Mouse (Mus musculus) neural tube, embryonic 14.5 days (tissue): ENCODE results near the gene Thbs3. TPM values are rescaled to one million over a fixed set of nuclear protein-coding genes. Genes with fewer than 3 reads are reported as not detected.

ENCODE experiments used
- ATAC-seq: fragments of 200-750 bp; cut with Nextera tagmentation; 2 replicates; pipeline ENCODE4 v1.8.0; 2017; ENCODE audit warnings: low read depth, mild to moderate bottlenecking, moderate TSS enrichment, moderate library complexity
- H3K27ac ChIP-seq: fragments of 300-500 bp; sonication (generic); 2 replicates; pipeline ENCODE4 v1.5.1; 2014; ENCODE audit warnings: low read depth, mild to moderate bottlenecking, control low read depth, low read length, moderate library complexity, mixed read lengths
- H3K27me3 ChIP-seq: fragments of 300-500 bp; sonication (generic); 2 replicates; pipeline ENCODE4 v1.6.1; 2014; ENCODE audit warnings: low read length; ENCODE audit not compliant: control insufficient read depth, insufficient read depth
- H3K36me3 ChIP-seq: fragments of 300-500 bp; sonication (generic); 2 replicates; pipeline ENCODE4 v1.6.1; 2014; ENCODE audit warnings: low read length, mixed read lengths; ENCODE audit not compliant: control insufficient read depth, insufficient read depth
- H3K4me1 ChIP-seq: fragments of 300-500 bp; sonication (generic); 2 replicates; pipeline ENCODE4 v1.6.1; 2014; ENCODE audit warnings: low read length; ENCODE audit not compliant: control insufficient read depth, insufficient read depth
- H3K4me2 ChIP-seq: fragments of 300-500 bp; sonication (generic); 2 replicates; pipeline ENCODE4 v1.6.1; 2014; ENCODE audit warnings: mild to moderate bottlenecking, low read depth, low read length, control low read depth
- H3K4me3 ChIP-seq: fragments of 300-500 bp; sonication (generic); 2 replicates; pipeline ENCODE4 v1.5.1; 2014; ENCODE audit warnings: low read depth, low read length, control low read depth, mixed read lengths
- H3K9ac ChIP-seq: fragments of 300-500 bp; sonication (generic); replicated peaks from 2 replicates; pipeline ENCODE4 v1.6.1; 2014; ENCODE audit warnings: low read depth, mild to moderate bottlenecking, control low read depth, low read length, mixed read lengths
- H3K9me3 ChIP-seq: fragments of 300-500 bp; sonication (generic); 2 replicates; pipeline ENCODE4 v1.6.1; 2016; ENCODE audit warnings: low read length; ENCODE audit not compliant: control insufficient read depth
- WGBS: fragments of 180-500 bp; shearing (Covaris S2); extraction: QIAGEN DNeasy Blood & Tissue Kit; methylation state at CpG from one replicate; pipeline ENCODE4 v1.1.7; 2014; 5-methylcytosine and 5-hydroxymethylcytosine counted together
- polyA plus RNA-seq: library from polyadenylated mRNA; unstranded; fragments of >200 nt; fragmentation: Nextera tagmentation; extraction: Ambion mirVana; gene quantifications from 2 replicates; pipeline ENCODE4 v1.2.1, GENCODE M21; 2014

Thbs3 gene
- polyA plus RNA-seq, 1 experiment from 2014 or later, result 36.6 TPM

DNA sequence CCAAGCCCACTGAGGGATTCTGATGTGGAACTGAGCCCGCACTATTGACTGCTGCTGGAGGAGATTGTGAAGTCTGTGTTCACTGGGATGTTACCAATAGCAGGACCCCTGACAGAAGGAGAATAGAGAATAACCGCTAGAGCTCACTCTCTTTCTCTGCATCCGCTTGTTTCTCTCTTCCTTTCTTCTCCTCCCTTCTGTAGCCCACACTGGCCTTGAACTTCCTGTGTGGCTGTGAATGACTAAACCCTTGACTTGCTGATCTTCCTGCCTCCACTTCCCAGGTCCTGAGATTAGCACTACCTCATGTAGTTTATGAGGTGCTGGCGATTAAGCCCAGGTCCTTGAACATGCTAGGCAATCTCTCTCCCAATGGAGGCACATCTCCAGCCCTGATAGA, 32.5 kb downstream of the Thbs3 start:
- Histone ChIP-seq H3K4me3 (peak overlapping the region; percentile 42; the same call in 1 of the 2 replicates), H3K27ac (no peak overlapping the region), H3K9me3 (no peaks in the 10 kb centered on the region), H3K4me2 (peak overlapping the region; percentile 93), H3K27me3 (no peaks in the 10 kb centered on the region), H3K36me3 (peaks cover 4% of the 10 kb centered on the region; the same call in 1 of the 2 replicates), H3K4me1 (peaks cover 31% of the 10 kb centered on the region), H3K9ac (no peak overlapping the region)
- WGBS, result 88% methylated on average over 4 of the region's 4 CpGs
- ATAC-seq, result no peak

DNA sequence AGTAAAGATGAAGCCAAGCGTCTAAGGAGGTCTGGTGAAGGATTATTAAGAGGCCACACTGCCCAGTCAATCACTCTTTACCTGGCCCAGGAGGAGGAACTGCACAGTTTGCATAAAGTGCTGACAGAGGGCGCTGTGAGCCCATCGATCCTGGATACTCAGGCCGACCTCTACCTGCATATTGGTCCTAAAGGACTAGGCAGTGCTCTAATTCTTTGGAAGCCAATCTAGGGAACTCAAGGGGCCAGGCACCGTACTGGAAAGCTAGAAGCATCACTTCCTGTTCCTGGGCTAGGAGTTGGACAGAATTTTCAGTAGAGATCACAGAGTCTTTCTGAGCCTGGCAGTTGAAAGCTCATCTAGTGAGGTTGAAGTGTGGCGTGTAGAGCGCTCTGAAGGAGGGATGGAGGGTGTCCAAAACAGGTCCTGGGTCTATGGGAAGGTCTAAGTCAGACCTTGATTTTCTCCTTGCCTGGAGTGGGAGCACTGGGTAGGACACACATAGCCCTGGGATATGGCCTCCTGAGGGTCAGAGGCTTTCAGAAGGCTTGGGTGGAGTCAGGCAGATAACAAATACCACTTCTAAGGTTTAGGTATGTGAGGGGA, 35.6 kb downstream of the Thbs3 start:
- Histone ChIP-seq H3K4me1 (peaks cover 15% of the 10 kb centered on the region; the same call in 1 of the 2 replicates), H3K4me2 (no peak overlapping the region), H3K9me3 (no peaks in the 10 kb centered on the region), H3K27me3 (no peaks in the 10 kb centered on the region), H3K4me3 (no peak overlapping the region), H3K27ac (no peak overlapping the region), H3K9ac (no peak overlapping the region), H3K36me3 (no peaks in the 10 kb centered on the region)
- no peak for ATAC-seq
- 25% methylated on average over 7 of the region's 7 CpGs for WGBS

DNA sequence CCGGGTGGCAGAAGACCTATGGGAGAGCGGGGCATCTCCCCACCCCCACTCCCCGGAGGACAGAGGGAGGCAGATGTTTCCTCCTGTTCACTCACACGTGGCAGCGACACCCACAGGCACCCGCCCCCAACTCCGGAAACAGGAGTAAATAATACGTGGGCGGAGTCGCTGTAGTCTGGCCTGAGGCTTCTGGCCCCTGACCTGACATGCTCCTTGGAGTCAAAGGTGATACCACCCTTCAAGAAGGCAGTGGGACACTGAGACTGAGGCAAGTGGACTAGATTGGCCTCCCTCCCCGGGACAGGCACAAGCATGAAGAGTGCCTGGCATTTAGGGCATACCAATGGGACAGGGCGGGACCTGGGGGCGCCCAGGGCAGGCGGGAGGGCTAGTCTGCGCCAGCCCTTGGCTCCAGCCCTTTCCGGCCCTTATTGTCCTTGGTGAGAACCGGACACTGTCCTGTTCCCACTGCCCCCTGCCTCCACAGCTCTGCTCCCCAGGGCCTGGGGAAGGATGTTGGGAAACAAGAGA, 36.5 kb downstream of the Thbs3 start:
- peak; percentile 5; the same call in 1 of the 2 replicates for ATAC-seq
- Histone ChIP-seq H3K4me2 (peak overlapping the region; percentile 33; the same call in 1 of the 2 replicates), H3K27me3 (no peaks in the 10 kb centered on the region), H3K4me1 (peaks cover 15% of the 10 kb centered on the region; the same call in 1 of the 2 replicates), H3K27ac (no peak overlapping the region), H3K4me3 (no peak overlapping the region), H3K9me3 (no peaks in the 10 kb centered on the region), H3K36me3 (no peaks in the 10 kb centered on the region), H3K9ac (no peak overlapping the region)
- WGBS, result 4% methylated on average over 17 of the region's 17 CpGs

DNA sequence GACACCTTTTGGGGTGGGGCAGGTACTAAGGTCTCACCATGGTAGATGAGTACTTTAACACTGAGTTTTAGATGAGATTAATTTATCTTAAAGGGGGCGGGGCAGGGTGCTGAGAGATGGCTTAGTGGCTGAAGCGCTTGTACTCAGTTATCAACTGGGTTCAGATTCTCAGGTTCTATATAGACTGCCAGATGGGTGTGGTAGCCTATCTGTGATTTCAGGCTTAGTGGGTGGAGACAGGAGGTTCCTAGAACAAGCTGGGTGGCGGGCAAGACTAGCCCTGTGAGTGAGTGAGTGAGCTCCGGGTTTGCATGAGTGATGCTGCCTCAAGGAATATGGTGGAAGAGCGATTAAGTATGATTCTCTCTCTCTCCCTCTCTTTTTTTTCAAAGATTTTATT, 40.0 kb downstream of the Thbs3 start:
- H3K36me3 ChIP-seq, result no peaks in the 10 kb centered on the region

DNA sequence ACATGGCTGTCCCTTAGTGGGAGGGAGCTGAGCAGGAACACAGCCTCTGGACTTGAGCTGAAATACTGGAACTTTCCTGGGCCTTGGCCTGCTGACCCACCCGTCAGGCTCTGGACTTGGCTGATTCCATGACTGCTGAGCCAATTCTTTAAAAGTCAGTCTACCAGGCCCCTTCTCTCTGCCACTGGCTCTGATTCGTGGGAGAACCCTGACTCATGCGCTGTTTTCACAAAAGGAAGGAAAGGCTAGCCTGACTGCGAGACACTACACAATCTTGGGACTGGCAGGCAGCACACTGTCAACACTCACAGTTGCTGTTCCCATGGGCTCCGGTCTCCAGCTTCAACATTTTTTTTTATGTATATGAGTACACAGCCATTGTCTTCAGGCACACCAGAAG, 41.2 kb downstream of the Thbs3 start:
- Histone ChIP-seq H3K27me3 (no peaks in the 10 kb centered on the region), H3K9ac (no peak overlapping the region), H3K4me2 (no peak overlapping the region), H3K4me1 (peaks cover 5% of the 10 kb centered on the region; the same call in 1 of the 2 replicates), H3K27ac (no peak overlapping the region), H3K4me3 (no peak overlapping the region), H3K9me3 (no peaks in the 10 kb centered on the region), H3K36me3 (no peaks in the 10 kb centered on the region)
- 83% methylated on average over 5 of the region's 5 CpGs for WGBS
- ATAC-seq, result no peak

More for the DNA sequence above, 40.0 kb downstream of the Thbs3 start:
- no peak for ATAC-seq
- WGBS, result 96% methylated on average over 5 of the region's 5 CpGs
- H3K9me3 ChIP-seq, result no peaks in the 10 kb centered on the region
- H3K27me3 ChIP-seq, result no peaks in the 10 kb centered on the region
- H3K27ac ChIP-seq, result no peak overlapping the region
- H3K4me1 ChIP-seq, result peaks cover 7% of the 10 kb centered on the region; the same call in 1 of the 2 replicates
- no peak overlapping the region for H3K9ac ChIP-seq
- no peak overlapping the region for H3K4me3 ChIP-seq
- H3K4me2 ChIP-seq, result no peak overlapping the region

DNA sequence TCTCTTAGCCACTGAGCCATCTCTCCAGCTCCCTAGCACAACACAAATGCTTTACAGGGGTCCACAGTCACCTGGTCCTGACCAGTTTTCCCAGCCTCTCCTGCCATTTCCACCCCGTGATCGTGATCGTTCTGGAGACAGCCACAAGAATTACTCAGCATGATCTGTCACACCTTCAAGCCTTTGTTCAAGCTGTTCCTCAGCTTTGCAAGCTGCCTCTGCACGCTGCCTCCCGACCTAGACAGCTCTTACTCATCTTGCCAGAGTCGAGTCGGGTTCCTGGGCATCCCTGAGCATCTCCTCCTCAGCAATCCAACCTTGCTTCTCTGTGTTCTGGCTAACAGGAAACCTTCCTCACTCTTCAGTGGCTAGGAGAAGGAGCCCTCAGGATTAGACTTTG, 44.1 kb downstream of the Thbs3 start, which contains the start of gene Dpm3:
TSS of gene Dpm3 (plus strand) at position 283 of the 400 bp plus-strand sequence.
- H3K9ac ChIP-seq, result no peak within 1 kb of the TSS
- H3K4me2 ChIP-seq, result no peak within 1 kb of the TSS
- H3K4me1 ChIP-seq, result no peaks in the 10 kb centered on the region
- no peaks in the 10 kb centered on the region for H3K27me3 ChIP-seq
- no peaks in the 10 kb centered on the region for H3K36me3 ChIP-seq
- no peak within 1 kb of the TSS for H3K27ac ChIP-seq
- WGBS, result 55% methylated on average over 7 of the region's 7 CpGs
- H3K4me3 ChIP-seq, result no peak within 1 kb of the TSS
- no peak for ATAC-seq
- H3K9me3 ChIP-seq, result no peaks in the 10 kb centered on the region

DNA sequence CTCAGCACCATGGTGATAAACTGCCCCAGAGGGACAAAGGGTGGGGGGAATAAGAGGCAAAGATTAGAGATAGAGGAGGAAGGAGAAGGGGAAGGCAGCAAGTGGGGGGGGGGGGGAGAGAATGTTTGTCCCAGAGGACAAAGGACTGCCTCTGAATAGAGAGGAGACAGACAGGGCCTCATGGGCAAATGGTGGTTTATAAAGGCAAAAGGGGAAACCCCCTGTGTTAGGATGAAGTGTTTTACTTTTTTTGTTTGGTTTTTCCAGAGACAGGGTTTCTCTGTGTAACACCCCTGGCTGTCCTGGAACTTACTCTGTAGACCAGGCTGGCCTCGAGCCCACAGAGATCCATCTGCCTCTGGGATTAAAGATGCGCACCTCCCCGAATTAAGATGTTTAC, 45.2 kb downstream of the Thbs3 start:
- Histone ChIP-seq H3K4me1 (no peaks in the 10 kb centered on the region), H3K27ac (no peak overlapping the region), H3K27me3 (no peaks in the 10 kb centered on the region), H3K4me2 (no peak overlapping the region), H3K9ac (no peak overlapping the region), H3K36me3 (no peaks in the 10 kb centered on the region), H3K4me3 (no peak overlapping the region), H3K9me3 (no peaks in the 10 kb centered on the region)
- WGBS, result 83% methylated on average over 3 of the region's 3 CpGs
- ATAC-seq, result no peak

DNA sequence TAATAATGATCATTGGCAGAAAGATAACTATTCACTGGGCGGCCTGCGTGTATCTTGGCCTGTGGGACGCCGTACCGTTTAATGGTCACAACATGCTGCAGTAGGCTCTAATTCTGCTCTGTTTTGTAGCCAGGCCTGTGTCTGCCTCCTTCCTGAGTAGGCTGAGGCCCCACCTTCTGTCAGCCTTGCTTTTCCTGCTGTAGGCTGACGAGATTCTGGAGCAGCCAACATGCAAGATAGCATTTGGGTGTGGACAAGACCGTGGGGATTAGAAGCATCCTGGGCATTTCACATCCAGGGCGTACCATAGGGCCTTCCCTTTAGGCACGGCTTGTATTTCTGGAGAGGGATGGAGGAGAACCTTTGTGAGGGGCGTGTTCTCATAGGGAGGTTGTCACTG, 47.4 kb downstream of the Thbs3 start:
- Histone ChIP-seq H3K9me3 (no peaks in the 10 kb centered on the region), H3K9ac (no peak overlapping the region), H3K27ac (no peak overlapping the region), H3K4me3 (no peak overlapping the region), H3K36me3 (no peaks in the 10 kb centered on the region), H3K4me2 (no peak overlapping the region), H3K4me1 (peaks cover 9% of the 10 kb centered on the region; the same call in 1 of the 2 replicates), H3K27me3 (no peaks in the 10 kb centered on the region)
- no peak for ATAC-seq
- 73% methylated on average over 10 of the region's 10 CpGs for WGBS

DNA sequence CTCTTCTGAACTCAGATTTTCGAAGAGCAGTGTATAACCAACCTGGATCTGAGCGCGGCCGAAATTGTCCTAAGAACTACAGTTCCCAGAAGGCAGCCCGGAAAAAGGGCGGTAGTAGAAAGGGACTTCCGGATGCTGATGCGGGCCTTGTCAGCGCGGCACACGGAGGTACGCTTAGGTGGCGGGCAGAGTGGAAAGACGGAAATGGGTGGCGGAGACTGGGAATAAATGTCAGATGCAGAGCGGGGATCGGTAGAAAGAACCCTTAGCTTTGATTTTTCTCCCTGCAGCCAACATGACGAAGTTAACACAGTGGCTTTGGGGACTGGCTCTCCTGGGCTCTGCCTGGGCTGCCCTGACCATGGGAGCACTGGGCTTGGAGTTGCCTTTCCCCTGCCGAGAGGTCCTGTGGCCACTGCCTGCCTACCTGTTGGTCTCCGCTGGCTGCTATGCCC, 51.5 kb downstream of the Thbs3 start:
- H3K27me3 ChIP-seq, result no peaks in the 10 kb centered on the region
- H3K4me3 ChIP-seq, result peak overlapping the region; percentile 65
- peak; percentile 90 for ATAC-seq
- no peaks in the 10 kb centered on the region for H3K9me3 ChIP-seq
- H3K36me3 ChIP-seq, result no peaks in the 10 kb centered on the region
- H3K4me2 ChIP-seq, result peak overlapping the region; percentile 92
- H3K4me1 ChIP-seq, result peaks cover 15% of the 10 kb centered on the region
- WGBS, result under 1% methylated on average over 20 of the region's 20 CpGs
- peak overlapping the region; percentile 85 for H3K9ac ChIP-seq
- H3K27ac ChIP-seq, result peak overlapping the region; percentile 70
